ENCODE assay signal across 14 mouse cellular contexts in the genomic region with DNA sequence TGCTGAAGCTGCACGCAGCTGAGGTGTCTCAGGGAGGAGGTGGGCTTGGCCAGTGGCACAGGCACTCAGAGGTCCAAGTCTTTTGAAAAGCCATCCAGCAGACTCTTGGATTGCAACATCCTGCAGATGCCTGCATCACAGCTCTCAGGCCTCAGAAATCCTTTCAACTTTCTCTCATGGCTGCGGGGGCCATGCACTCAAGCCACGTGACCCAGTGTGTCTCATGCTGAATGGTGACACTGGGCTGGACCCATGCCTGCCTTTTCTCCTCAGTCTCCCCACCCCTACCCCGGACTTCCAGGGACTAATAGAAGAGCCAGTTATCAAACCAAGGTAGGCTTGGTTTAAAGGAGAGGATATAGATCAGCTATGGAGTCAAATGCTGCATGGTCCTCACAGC.
"Had no signal": no experiment of that assay in that cellular context is flagged by ENCODE, and none has a peak within 500 bp of the region (broad histone marks: within the 10 kb centered on the region; RNA-seq: fewer than 3 reads in every experiment).

No protein-coding gene starts in this region.

- H3K9me3 ChIP-seq: limb, embryonic 15.5 days; liver, embryonic 12.5 days; lung, embryonic 15.5 days had no signal

- H3K4me3 ChIP-seq: limb, embryonic 15.5 days; liver, embryonic 12.5 days; lung, embryonic 15.5 days; midbrain, embryonic 12.5 days had no signal

- DNase-seq: kidney, adult 11 months; kidney, adult 9 months; kidney, postnatal 36 days; layer of hippocampus, adult 9-11 months; layer of hippocampus, postnatal 36 days; right cerebral cortex, postnatal 4 days; spleen, adult 18-20 months; thymus, adult 2 months; thymus, postnatal 25 days had no signal

- ATAC-seq: liver, embryonic 12.5 days had no signal

- H3K4me2 ChIP-seq: limb, embryonic 15.5 days; liver, embryonic 12.5 days; lung, embryonic 15.5 days; midbrain, embryonic 12.5 days had no signal

- H3K9ac ChIP-seq: limb, embryonic 15.5 days; liver, embryonic 12.5 days; lung, embryonic 15.5 days; midbrain, embryonic 12.5 days had no signal

- H3K27me3 ChIP-seq: limb, embryonic 15.5 days; liver, embryonic 12.5 days; lung, embryonic 15.5 days; midbrain, embryonic 12.5 days had no signal

- H3K36me3 ChIP-seq: limb, embryonic 15.5 days; liver, embryonic 12.5 days; lung, embryonic 15.5 days had no signal

- H3K27ac ChIP-seq: kidney, postnatal 0 days; limb, embryonic 15.5 days; liver, embryonic 12.5 days; lung, embryonic 15.5 days; midbrain, embryonic 12.5 days had no signal

- H3K4me1 ChIP-seq: limb, embryonic 15.5 days; liver, embryonic 12.5 days had no signal
